Mouse (Mus musculus) hindbrain, postnatal 0 days (tissue): Measurements from ENCODE around the gene Ogfod3. TPM values are rescaled to one million over a fixed set of nuclear protein-coding genes. Genes with fewer than 3 reads are reported as not detected.

Experiments used
- ATAC-seq: fragments of 200-750 bp; cut with Nextera tagmentation; 2 replicates; pipeline ENCODE4 v1.8.0; 2017; ENCODE audit warnings: mild to moderate bottlenecking, moderate TSS enrichment, moderate library complexity
- DNase-seq: peaks from one replicate; pipeline ENCODE4 v3.0.0-alpha.2; 2015; ENCODE audit warnings: low spot score
- H3K27ac ChIP-seq: fragments of 300-500 bp; sonication (generic); 2 replicates; pipeline ENCODE4 v1.5.1; 2014; ENCODE audit warnings: mild to moderate bottlenecking
- H3K27me3 ChIP-seq: fragments of 300-500 bp; sonication (generic); 2 replicates; pipeline ENCODE4 v1.6.1; 2014; ENCODE audit warnings: low read length, mixed read lengths; ENCODE audit not compliant: insufficient read depth
- H3K36me3 ChIP-seq: fragments of 300-500 bp; sonication (generic); 2 replicates; pipeline ENCODE4 v1.6.1; 2014; ENCODE audit warnings: low read length, mixed read lengths; ENCODE audit not compliant: insufficient read depth
- H3K4me1 ChIP-seq: fragments of 300-500 bp; sonication (generic); 2 replicates; pipeline ENCODE4 v1.6.1; 2014; ENCODE audit warnings: antibody characterized with exemption, low read length, mixed read lengths; ENCODE audit not compliant: insufficient read depth
- H3K4me2 ChIP-seq: fragments of 300-500 bp; sonication (generic); 2 replicates; pipeline ENCODE4 v1.6.1; 2014; ENCODE audit warnings: low read depth, mild to moderate bottlenecking, low read length, moderate library complexity, mixed read lengths
- H3K4me3 ChIP-seq: fragments of 300-500 bp; sonication (generic); 2 replicates; pipeline ENCODE4 v1.5.1; 2014; ENCODE audit warnings: low read length
- H3K9ac ChIP-seq: fragments of 300-500 bp; sonication (generic); replicated peaks from 2 replicates; pipeline ENCODE4 v1.6.1; 2014; ENCODE audit warnings: mild to moderate bottlenecking, low read length, moderate library complexity, mixed read lengths
- H3K9me3 ChIP-seq: fragments of 300-500 bp; sonication (generic); 2 replicates; pipeline ENCODE4 v1.6.1; 2016; ENCODE audit warnings: low read length, mixed read lengths
- CTCF ChIP-seq: IDR thresholded peaks from 2 replicates; pipeline ENCODE4 v1.5.1; 2016; ENCODE audit warnings: antibody characterized with exemption, control low read depth, low read depth
- WGBS: fragments of 180-500 bp; shearing (Covaris S2); extraction: QIAGEN DNeasy Blood & Tissue Kit; methylation state at CpG from one replicate; pipeline ENCODE4 v1.1.7; 2014; 5-methylcytosine and 5-hydroxymethylcytosine counted together
- polyA plus RNA-seq: library from polyadenylated mRNA; unstranded; fragments of >200 nt; fragmentation: Nextera tagmentation; extraction: Ambion mirVana; gene quantifications from 2 replicates; pipeline ENCODE4 v1.2.1, GENCODE M21; 2015
- total RNA-seq: library from RNA; depleted of rRNA; stranded (reverse); fragments of >200 nt; gene quantifications from 2 replicates; pipeline ENCODE4 v1.2.3, GENCODE M21; 2014

The Ogfod3 gene
- total and polyA plus RNA-seq, 2 experiments from 2014 or later, result 16.7 to 35.3 TPM

- Histone ChIP-seq H3K4me3 (no peak overlapping the region), H3K4me2 (no peak overlapping the region), H3K9ac (no peak overlapping the region), H3K27ac (no peak overlapping the region), H3K9me3 (no peaks in the 10 kb centered on the region), H3K36me3 (no peaks in the 10 kb centered on the region), H3K4me1 (peaks cover 11% of the 10 kb centered on the region; the same call in 1 of the 2 replicates), H3K27me3 (no peaks in the 10 kb centered on the region)
- TF ChIP-seq CTCF, result no peak
- 55% methylated on average over 3 of the region's 3 CpGs for WGBS
- ATAC-seq (no peak), DNase-seq (no peak)
Observed at GRCm38 (mm10) chr11:121174234-121174633, 30.3 kb downstream of the Ogfod3 start.

- Histone ChIP-seq H3K36me3 (no peaks in the 10 kb centered on the region), H3K4me1 (peaks cover 11% of the 10 kb centered on the region; the same call in 1 of the 2 replicates), H3K4me2 (no peak overlapping the region), H3K27ac (no peak overlapping the region), H3K9ac (no peak overlapping the region), H3K4me3 (no peak overlapping the region), H3K9me3 (no peaks in the 10 kb centered on the region), H3K27me3 (no peaks in the 10 kb centered on the region)
- no peak for TF ChIP-seq CTCF
- 62% methylated on average over 5 of the region's 5 CpGs for WGBS
- ATAC-seq, result no peak
- no peak for DNase-seq
Observed at GRCm38 (mm10) chr11:121173203-121173602, 31.3 kb downstream of the Ogfod3 start.

GRCm38 (mm10) chr11:121163751-121164150 is 40.8 kb downstream of the Ogfod3 start:
- H3K9ac ChIP-seq, result no peak overlapping the region
- no peaks in the 10 kb centered on the region for H3K9me3 ChIP-seq
- ATAC-seq (no peak), DNase-seq (no peak)
- 89% methylated on average over 4 of the region's 4 CpGs for WGBS
- no peaks in the 10 kb centered on the region for H3K36me3 ChIP-seq
- H3K4me3 ChIP-seq, result no peak overlapping the region
- H3K27me3 ChIP-seq, result no peaks in the 10 kb centered on the region
- no peak overlapping the region for H3K27ac ChIP-seq
- no peak overlapping the region for H3K4me2 ChIP-seq
- no peaks in the 10 kb centered on the region for H3K4me1 ChIP-seq
- no peak for TF ChIP-seq CTCF

GRCm38 (mm10) chr11:121160636-121161346 is 43.7 kb downstream of the Ogfod3 start:
- Histone ChIP-seq H3K4me3 (no peak overlapping the region), H3K9me3 (no peaks in the 10 kb centered on the region), H3K4me1 (no peaks in the 10 kb centered on the region), H3K27ac (no peak overlapping the region), H3K36me3 (no peaks in the 10 kb centered on the region), H3K27me3 (no peaks in the 10 kb centered on the region), H3K4me2 (no peak overlapping the region), H3K9ac (no peak overlapping the region)
- TF ChIP-seq CTCF, result no peak
- ATAC-seq (no peak), DNase-seq (no peak)
- WGBS, result 88% methylated on average over 26 of the region's 26 CpGs

GRCm38 (mm10) chr11:121159971-121160370 is 44.5 kb downstream of the Ogfod3 start, which contains the start of gene Uts2r:
Uts2r (plus strand) TSS chr11:121160271.
- no peak within 1 kb of the TSS for H3K9ac ChIP-seq
- no peaks in the 10 kb centered on the region for H3K36me3 ChIP-seq
- DNase-seq (no peak), ATAC-seq (no peak)
- WGBS, result 89% methylated on average over 5 of the region's 5 CpGs
- H3K4me3 ChIP-seq, result no peak within 1 kb of the TSS
- H3K27me3 ChIP-seq, result no peaks in the 10 kb centered on the region
- H3K9me3 ChIP-seq, result no peaks in the 10 kb centered on the region
- no peak within 1 kb of the TSS for H3K27ac ChIP-seq
- no peaks in the 10 kb centered on the region for H3K4me1 ChIP-seq
- no peak for TF ChIP-seq CTCF
- no peak within 1 kb of the TSS for H3K4me2 ChIP-seq

GRCm38 (mm10) chr11:121156411-121156891 is 48.1 kb downstream of the Ogfod3 start:
- peak; percentile 76 for DNase-seq
- Histone ChIP-seq H3K36me3 (no peaks in the 10 kb centered on the region), H3K4me1 (no peaks in the 10 kb centered on the region), H3K27me3 (no peaks in the 10 kb centered on the region), H3K4me2 (peak overlapping the region; percentile 65), H3K4me3 (peak overlapping the region; percentile 38), H3K9ac (peak overlapping the region; percentile 22; the same call in 1 of the 2 replicates), H3K27ac (no peak overlapping the region), H3K9me3 (no peaks in the 10 kb centered on the region)
- no peak for TF ChIP-seq CTCF
- WGBS, result 1% methylated on average over 45 of the region's 45 CpGs
- ATAC-seq, result peak; percentile 62; the same call in 1 of the 2 replicates

- no peak overlapping the region for H3K9ac ChIP-seq
- no peak overlapping the region for H3K27ac ChIP-seq
- DNase-seq, result no peak
- H3K27me3 ChIP-seq, result no peaks in the 10 kb centered on the region
- no peaks in the 10 kb centered on the region for H3K9me3 ChIP-seq
- no peaks in the 10 kb centered on the region for H3K36me3 ChIP-seq
- no peak for TF ChIP-seq CTCF
- H3K4me2 ChIP-seq, result no peak overlapping the region
- no peak overlapping the region for H3K4me3 ChIP-seq
- 24% methylated on average over 4 of the region's 4 CpGs for WGBS
- H3K4me1 ChIP-seq, result no peaks in the 10 kb centered on the region
- no peak for ATAC-seq
Observed at GRCm38 (mm10) chr11:121154203-121154602, 50.3 kb downstream of the Ogfod3 start.
